Mouse (Mus musculus) heart, embryonic 15.5 days (tissue): Measurements from ENCODE around the gene Anp32e. TPM values are rescaled to one million over a fixed set of nuclear protein-coding genes. Genes with fewer than 3 reads are reported as not detected.
"Not testable (repeated sequence)": the region's sequence is repeated elsewhere in the genome, so short reads cannot be mapped to it uniquely, and the experiment has no call there.

Experiments
- ATAC-seq: fragments of 200-750 bp; cut with Nextera tagmentation; replicated peaks from 2 replicates; pipeline ENCODE4 v1.8.0; 2017; ENCODE audit warnings: low read depth, moderate TSS enrichment; ENCODE audit not compliant: insufficient number of reproducible peaks, insufficient read depth, low FRiP score
- H3K27ac ChIP-seq: fragments of 300-500 bp; sonication (generic); 2 replicates; pipeline ENCODE4 v1.5.1; 2015; ENCODE audit warnings: mild to moderate bottlenecking, inconsistent platforms
- H3K27me3 ChIP-seq: fragments of 300-500 bp; sonication (generic); 2 replicates; pipeline ENCODE4 v1.6.1; 2015; ENCODE audit warnings: inconsistent platforms
- H3K36me3 ChIP-seq: fragments of 300-500 bp; sonication (generic); 2 replicates; pipeline ENCODE4 v1.6.1; 2015; ENCODE audit warnings: mild to moderate bottlenecking, inconsistent platforms
- H3K4me1 ChIP-seq: fragments of 300-500 bp; sonication (generic); replicated peaks from 2 replicates; pipeline ENCODE4 v1.6.1; 2015; ENCODE audit warnings: inconsistent platforms
- H3K4me2 ChIP-seq: fragments of 300-500 bp; sonication (generic); 2 replicates; pipeline ENCODE4 v1.6.1; 2015; ENCODE audit warnings: inconsistent platforms, mild to moderate bottlenecking, moderate library complexity
- H3K4me3 ChIP-seq: fragments of 300-500 bp; sonication (generic); 2 replicates; pipeline ENCODE4 v1.5.1; 2015; ENCODE audit warnings: mild to moderate bottlenecking, inconsistent platforms
- H3K9ac ChIP-seq: fragments of 300-500 bp; sonication (generic); 2 replicates; pipeline ENCODE4 v1.6.1; 2015; ENCODE audit warnings: mild to moderate bottlenecking, inconsistent platforms
- H3K9me3 ChIP-seq: fragments of 300-500 bp; sonication (generic); replicated peaks from 2 replicates; pipeline ENCODE4 v1.6.1; 2016; ENCODE audit warnings: inconsistent platforms
- WGBS: fragments of 180-500 bp; shearing (Covaris S2); methylation state at CpG from one replicate; pipeline ENCODE4 v1.1.7; 2015; ENCODE audit warnings: mixed read lengths; 5-methylcytosine and 5-hydroxymethylcytosine counted together
- polyA plus RNA-seq: library from polyadenylated mRNA; unstranded; fragments of >200 nt; fragmentation: Nextera tagmentation; extraction: Ambion mirVana; gene quantifications from 2 replicates; pipeline ENCODE4 v1.2.1, GENCODE M21; 2015

Anp32e gene
- polyA plus RNA-seq, 1 experiment from 2014 or later, result 187 TPM

GRCm38 (mm10) chr3:95944742-95945141 lies 15.7 kb downstream of the Anp32e start:
- no peaks in the 10 kb centered on the region for H3K27me3 ChIP-seq
- H3K4me2 ChIP-seq, result no peak overlapping the region
- no peaks in the 10 kb centered on the region for H3K4me1 ChIP-seq
- H3K9me3 ChIP-seq, result no peaks in the 10 kb centered on the region
- H3K4me3 ChIP-seq, result no peak overlapping the region
- no peak overlapping the region for H3K9ac ChIP-seq
- peaks cover 69% of the 10 kb centered on the region for H3K36me3 ChIP-seq
- H3K27ac ChIP-seq, result no peak overlapping the region
- 87% methylated on average over 8 of the region's 8 CpGs for WGBS
- ATAC-seq, result no peak

GRCm38 (mm10) chr3:95945731-95946240 lies 16.7 kb downstream of the Anp32e start:
- H3K9me3 ChIP-seq, result no peaks in the 10 kb centered on the region
- H3K27ac ChIP-seq, result no peak overlapping the region
- WGBS, result 55% methylated on average over 14 of the region's 14 CpGs
- H3K4me1 ChIP-seq, result no peaks in the 10 kb centered on the region
- H3K27me3 ChIP-seq, result no peaks in the 10 kb centered on the region
- H3K36me3 ChIP-seq, result peaks cover 58% of the 10 kb centered on the region
- 0 out of 2 replicates have a peak overlapping the region, but pooled peaks have one; percentile 35 for H3K9ac ChIP-seq
- no peak for ATAC-seq
- no peak overlapping the region for H3K4me2 ChIP-seq
- no peak overlapping the region for H3K4me3 ChIP-seq

GRCm38 (mm10) chr3:95948325-95948724 lies 19.3 kb downstream of the Anp32e start:
- H3K4me2 ChIP-seq, result no peak overlapping the region
- H3K4me1 ChIP-seq, result peaks cover 7% of the 10 kb centered on the region
- H3K27me3 ChIP-seq, result no peaks in the 10 kb centered on the region
- peaks cover 34% of the 10 kb centered on the region for H3K36me3 ChIP-seq
- WGBS, result 81% methylated on average over 5 of the region's 5 CpGs
- H3K9ac ChIP-seq, result no peak overlapping the region
- no peak overlapping the region for H3K27ac ChIP-seq
- H3K4me3 ChIP-seq, result no peak overlapping the region
- no peaks in the 10 kb centered on the region for H3K9me3 ChIP-seq
- no peak for ATAC-seq

- Histone ChIP-seq H3K4me1 (peaks cover 9% of the 10 kb centered on the region), H3K4me2 (peak overlapping the region; percentile 71), H3K9me3 (no peaks in the 10 kb centered on the region), H3K27me3 (no peaks in the 10 kb centered on the region), H3K36me3 (peaks cover 15% of the 10 kb centered on the region), H3K27ac (peak overlapping the region; percentile 92), H3K4me3 (peak overlapping the region; percentile 56), H3K9ac (peak overlapping the region; percentile 61)
- ATAC-seq, result peak; percentile 92
- 2% methylated on average over 49 of the region's 49 CpGs for WGBS
Measured at GRCm38 (mm10) chr3:95950763-95951551, 21.9 kb downstream of the Anp32e start.

GRCm38 (mm10) chr3:95951566-95951965 lies 22.5 kb downstream of the Anp32e start:
- H3K9ac ChIP-seq, result peak overlapping the region; percentile 61
- H3K27ac ChIP-seq, result peak overlapping the region; percentile 92
- whole genome bisulfite sequencing, result 68% methylated on average over 12 of the region's 12 CpGs
- H3K4me3 ChIP-seq, result peak overlapping the region; percentile 56
- peaks cover 11% of the 10 kb centered on the region for H3K4me1 ChIP-seq
- H3K27me3 ChIP-seq, H3K9me3 ChIP-seq, H3K36me3 ChIP-seq, ATAC-seq: not testable (repeated sequence)
- H3K4me2 ChIP-seq, result peak overlapping the region; percentile 71

- no peaks in the 10 kb centered on the region for H3K36me3 ChIP-seq
- peaks cover 23% of the 10 kb centered on the region for H3K4me1 ChIP-seq
- H3K9ac ChIP-seq, result no peak overlapping the region
- no peaks in the 10 kb centered on the region for H3K27me3 ChIP-seq
- ATAC-seq, result no peak
- no peaks in the 10 kb centered on the region for H3K9me3 ChIP-seq
- H3K27ac ChIP-seq, result peak overlapping the region; percentile 25; the same call in 1 of the 2 replicates
- no peak overlapping the region for H3K4me2 ChIP-seq
- no peak overlapping the region for H3K4me3 ChIP-seq
Measured at GRCm38 (mm10) chr3:95953023-95953422, 24.0 kb downstream of the Anp32e start.

- H3K4me3 ChIP-seq, result no peak overlapping the region
- no peak overlapping the region for H3K4me2 ChIP-seq
- peaks cover 26% of the 10 kb centered on the region for H3K4me1 ChIP-seq
- 66% methylated on average over 3 of the region's 3 CpGs for WGBS
- H3K27me3 ChIP-seq, result no peaks in the 10 kb centered on the region
- no peak overlapping the region for H3K9ac ChIP-seq
- H3K36me3 ChIP-seq, result no peaks in the 10 kb centered on the region
- peak overlapping the region; percentile 25; the same call in 1 of the 2 replicates for H3K27ac ChIP-seq
- no peaks in the 10 kb centered on the region for H3K9me3 ChIP-seq
- no peak for ATAC-seq
Measured at GRCm38 (mm10) chr3:95953522-95953921, 24.5 kb downstream of the Anp32e start.

GRCm38 (mm10) chr3:95954648-95955173 lies 25.7 kb downstream of the Anp32e start:
- H3K4me3 ChIP-seq, ATAC-seq, H3K27me3 ChIP-seq, H3K4me2 ChIP-seq, H3K27ac ChIP-seq, H3K36me3 ChIP-seq, H3K9ac ChIP-seq, H3K9me3 ChIP-seq: not testable (repeated sequence)
- peaks cover 27% of the 10 kb centered on the region for H3K4me1 ChIP-seq
- WGBS, result 91% methylated on average over 12 of the region's 12 CpGs

- no peak overlapping the region for H3K9ac ChIP-seq
- ATAC-seq, result no peak
- no peaks in the 10 kb centered on the region for H3K9me3 ChIP-seq
- peaks cover 29% of the 10 kb centered on the region for H3K4me1 ChIP-seq
- no peak overlapping the region for H3K4me3 ChIP-seq
- 80% methylated on average over 5 of the region's 5 CpGs for WGBS
- H3K27ac ChIP-seq, result no peak overlapping the region
- H3K27me3 ChIP-seq, result no peaks in the 10 kb centered on the region
- H3K36me3 ChIP-seq, result no peaks in the 10 kb centered on the region
- no peak overlapping the region for H3K4me2 ChIP-seq
Measured at GRCm38 (mm10) chr3:95955318-95955717, 26.3 kb downstream of the Anp32e start.

GRCm38 (mm10) chr3:95957359-95958148 lies 28.5 kb downstream of the Anp32e start:
- Histone ChIP-seq H3K4me2 (peak overlapping the region; percentile 20), H3K9ac (no peak overlapping the region), H3K36me3 (no peaks in the 10 kb centered on the region), H3K4me1 (peaks cover 39% of the 10 kb centered on the region), H3K27me3 (no peaks in the 10 kb centered on the region), H3K9me3 (no peaks in the 10 kb centered on the region), H3K27ac (peak overlapping the region; percentile 92), H3K4me3 (no peak overlapping the region)
- 12% methylated on average over 8 of the region's 8 CpGs for WGBS
- ATAC-seq, result peak; percentile 72

GRCm38 (mm10) chr3:95959082-95959481 lies 30.0 kb downstream of the Anp32e start:
- Histone ChIP-seq H3K27me3 (no peaks in the 10 kb centered on the region), H3K9me3 (no peaks in the 10 kb centered on the region), H3K27ac (peak overlapping the region; percentile 92), H3K9ac (no peak overlapping the region), H3K36me3 (no peaks in the 10 kb centered on the region), H3K4me2 (no peak overlapping the region), H3K4me1 (peaks cover 39% of the 10 kb centered on the region), H3K4me3 (no peak overlapping the region)
- no peak for ATAC-seq
- WGBS, result 81% methylated on average over 5 of the region's 5 CpGs
